Mouse (Mus musculus) intestine, postnatal 0 days (tissue): Measurements from ENCODE around the gene A530016L24Rik. TPM values are rescaled to one million over a fixed set of nuclear protein-coding genes. Genes with fewer than 3 reads are reported as not detected.

ENCODE experiments used
- ATAC-seq: fragments of 200-750 bp; cut with Nextera tagmentation; 2 replicates; pipeline ENCODE4 v1.8.0; 2017; ENCODE audit warnings: mild to moderate bottlenecking, moderate TSS enrichment, moderate library complexity
- H3K27ac ChIP-seq: fragments of 300-500 bp; sonication (generic); 2 replicates; pipeline ENCODE4 v1.5.1; 2014; ENCODE audit warnings: mild to moderate bottlenecking, low read depth, low read length, moderate library complexity
- H3K27me3 ChIP-seq: fragments of 300-500 bp; sonication (generic); replicated peaks from 2 replicates; pipeline ENCODE4 v1.6.1; 2014; ENCODE audit warnings: low read length, mixed read lengths; ENCODE audit not compliant: control insufficient read depth, insufficient read depth
- H3K36me3 ChIP-seq: fragments of 300-500 bp; sonication (generic); 2 replicates; pipeline ENCODE4 v1.6.1; 2014; ENCODE audit warnings: mild to moderate bottlenecking, moderate library complexity; ENCODE audit not compliant: control insufficient read depth, insufficient read depth
- H3K4me1 ChIP-seq: fragments of 300-500 bp; sonication (generic); replicated peaks from 2 replicates; pipeline ENCODE4 v1.6.1; 2014; ENCODE audit warnings: antibody characterized with exemption, low read length, mixed read lengths; ENCODE audit not compliant: control insufficient read depth, insufficient read depth
- H3K4me2 ChIP-seq: fragments of 300-500 bp; sonication (generic); replicated peaks from 2 replicates; pipeline ENCODE4 v1.6.1; 2014; ENCODE audit warnings: low read depth, mild to moderate bottlenecking, moderate library complexity
- H3K4me3 ChIP-seq: fragments of 300-500 bp; sonication (generic); 2 replicates; pipeline ENCODE4 v1.5.1; 2014; ENCODE audit warnings: low read depth, low read length
- H3K9ac ChIP-seq: fragments of 300-500 bp; sonication (generic); 2 replicates; pipeline ENCODE4 v1.6.1; 2014; ENCODE audit warnings: mild to moderate bottlenecking, low read depth, low read length
- H3K9me3 ChIP-seq: fragments of 300-500 bp; sonication (generic); 2 replicates; pipeline ENCODE4 v1.6.1; 2016; ENCODE audit warnings: mixed run types; ENCODE audit not compliant: control insufficient read depth
- CTCF ChIP-seq: sonication (generic); IDR thresholded peaks from 2 replicates; pipeline ENCODE4 v1.5.1; 2016; ENCODE audit warnings: low read depth, mild to moderate bottlenecking, control low read depth, antibody characterized with exemption, moderate library complexity
- WGBS: fragments of 180-500 bp; shearing (Covaris S2); extraction: QIAGEN DNeasy Blood & Tissue Kit; methylation state at CpG from one replicate; pipeline ENCODE4 v1.1.7; 2014; 5-methylcytosine and 5-hydroxymethylcytosine counted together
- polyA plus RNA-seq: library from polyadenylated mRNA; unstranded; fragments of >200 nt; fragmentation: Nextera tagmentation; extraction: Ambion mirVana; gene quantifications from 2 replicates; pipeline ENCODE4 v1.2.1, GENCODE M21; 2015

Gene A530016L24Rik
- polyA plus RNA-seq, 1 experiment from 2014 or later, result 0.07 TPM

DNA sequence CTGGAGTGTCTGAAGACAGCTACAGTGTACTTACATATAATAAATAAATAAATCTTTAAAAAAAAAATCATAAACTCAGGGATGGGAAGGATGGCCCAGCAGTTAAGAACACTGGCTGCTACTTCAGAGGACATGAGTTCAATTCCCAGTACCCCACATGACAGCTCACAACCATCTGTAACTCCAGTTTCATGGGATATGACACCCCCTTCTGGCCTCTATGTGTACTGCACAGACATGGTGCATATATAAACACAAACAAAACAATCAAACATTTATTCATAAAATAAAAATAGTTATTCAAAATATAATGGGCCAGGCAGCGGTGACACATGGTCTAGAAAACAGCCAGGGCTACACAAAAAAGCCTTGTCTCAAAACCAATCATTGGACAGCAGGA lies 60.0 kb downstream of the A530016L24Rik start:
- Histone ChIP-seq H3K4me3 (no peak overlapping the region), H3K4me1 (no peaks in the 10 kb centered on the region), H3K36me3 (no peaks in the 10 kb centered on the region), H3K27me3 (no peaks in the 10 kb centered on the region), H3K9ac (no peak overlapping the region), H3K27ac (no peak overlapping the region), H3K9me3 (no peaks in the 10 kb centered on the region), H3K4me2 (no peak overlapping the region)
- ATAC-seq, result no peak
- 96% methylated on average over 1 of the region's 1 CpGs for WGBS
- TF ChIP-seq CTCF, result no peak; the same call in 1 of the 2 replicates

Other genes starting within 250 kb of the A530016L24Rik start
- gene Tmem179, start 27.3 kb downstream of the A530016L24Rik start, polyA plus RNA-seq, result 1.8 and 1.9 TPM in 2 replicates
- 0.70 and 1.1 TPM in 2 replicates for gene Inf2, start 99.3 kb downstream of the A530016L24Rik start, polyA plus RNA-seq
- gene Adssl1, start 130.6 kb downstream of the A530016L24Rik start, polyA plus RNA-seq, result 0.57 and 0.67 TPM in 2 replicates
- 52.6 and 54.5 TPM in 2 replicates for gene Siva1, start 155.2 kb downstream of the A530016L24Rik start, polyA plus RNA-seq
- 121 and 125 TPM in 2 replicates for gene Akt1, start 185.4 kb downstream of the A530016L24Rik start, polyA plus RNA-seq
- 8.1 and 8.3 TPM in 2 replicates for gene Zbtb42, start 189.4 kb downstream of the A530016L24Rik start, polyA plus RNA-seq
- gene Cep170b, start 231.0 kb downstream of the A530016L24Rik start, polyA plus RNA-seq, result 12.7 and 13.4 TPM in 2 replicates